Mouse (Mus musculus) CH12.LX (cell line): ENCODE results near the gene Cdk14. TPM values are rescaled to one million over a fixed set of nuclear protein-coding genes. Genes with fewer than 3 reads are reported as not detected.

Source experiments
- DNase-seq: peaks from one replicate; pipeline ENCODE4 v3.0.0-alpha.2; 2013; ENCODE audit errors: extremely low read depth
- H3K27ac ChIP-seq: 2 replicates; pipeline ENCODE4 v1.5.1; 2012; ENCODE audit warnings: low read depth, mild to moderate bottlenecking, control low read depth, moderate library complexity; ENCODE audit not compliant: insufficient read depth
- H3K27me3 ChIP-seq: replicated peaks from 2 replicates; pipeline ENCODE3; 2012; ENCODE audit warnings: inconsistent platforms
- H3K36me3 ChIP-seq, 2 experiments: replicated peaks in 1 of 2; 2 replicates each; pipeline versions ENCODE3 to v1.6.1; 2012; ENCODE audit warnings: inconsistent platforms in 1 of 2, low read length in 1 of 2, mild to moderate bottlenecking in 1 of 2, mixed read lengths in 1 of 2, moderate library complexity in 1 of 2; ENCODE audit not compliant: control insufficient read depth in 1 of 2, insufficient read depth in 1 of 2
- H3K4me1 ChIP-seq, 2 experiments: 2 replicates each; pipeline ENCODE4 v1.6.1; 2012; ENCODE audit warnings: inconsistent platforms in 1 of 2, moderate library complexity in 1 of 2; ENCODE audit not compliant: insufficient read depth in 2 of 2, control insufficient read depth in 1 of 2
- H3K4me2 ChIP-seq: 2 replicates; pipeline ENCODE4 v1.6.1; 2012; ENCODE audit warnings: low read depth, mild to moderate bottlenecking, control low read depth; ENCODE audit not compliant: poor library complexity, insufficient read depth, severe bottlenecking
- H3K4me3 ChIP-seq, 3 experiments: fragments of 150-350 bp in 1 of 3; sonication (generic) in 1 of 3; replicated peaks in 1 of 3; 2 replicates each; pipeline versions ENCODE3 to v1.5.1; 2011 to 2012; ENCODE audit warnings: low read depth in 2 of 3, low read length in 2 of 3, mild to moderate bottlenecking in 2 of 3, moderate library complexity in 2 of 3, control low read depth in 1 of 3, improper control_type of control experiment in 1 of 3, inconsistent platforms in 1 of 3, mixed read lengths in 1 of 3; ENCODE audit not compliant: poor library complexity in 1 of 3
- H3K79me2 ChIP-seq: replicated peaks from 2 replicates; pipeline ENCODE4 v1.6.1; 2012; ENCODE audit warnings: mild to moderate bottlenecking, moderate library complexity; ENCODE audit not compliant: control insufficient read depth, poor library complexity, insufficient read depth, severe bottlenecking; ENCODE audit errors: extremely low read depth
- H3K9ac ChIP-seq: 2 replicates; pipeline ENCODE4 v1.6.1; 2012; ENCODE audit warnings: low read depth, mild to moderate bottlenecking, control low read depth, moderate library complexity; ENCODE audit not compliant: insufficient read depth
- H3K9me3 ChIP-seq: replicated peaks from 2 replicates; pipeline ENCODE3; 2012; ENCODE audit warnings: low read length, inconsistent platforms, mixed read lengths
- BHLHE40 ChIP-seq: IDR thresholded peaks from 2 replicates; pipeline ENCODE4 v1.6.1; 2011; ENCODE audit warnings: mild to moderate bottlenecking, low read depth, low read length, improper control_type of control experiment
- CHD1 ChIP-seq: IDR thresholded peaks from 2 replicates; pipeline ENCODE4 v1.6.1; 2012; ENCODE audit warnings: low read depth, low read length, improper control_type of control experiment, inconsistent platforms
- CHD2 ChIP-seq: IDR thresholded peaks from 2 replicates; pipeline ENCODE4 v1.6.1; 2011; ENCODE audit warnings: low read length, improper control_type of control experiment
- CTCF ChIP-seq, 2 experiments: IDR thresholded peaks in 1 of 2; conservative IDR thresholded peaks in 1 of 2; 2 replicates each; pipeline ENCODE4 v1.5.1; 2011 to 2012; ENCODE audit warnings: low read depth in 2 of 2, low read length in 2 of 2, improper control_type of control experiment in 1 of 2, inconsistent platforms in 1 of 2, mild to moderate bottlenecking in 1 of 2, moderate library complexity in 1 of 2
- E2F4 ChIP-seq: IDR thresholded peaks from 2 replicates; pipeline ENCODE4 v1.6.1; 2011; ENCODE audit warnings: low read depth, low read length, improper control_type of control experiment; ENCODE audit not compliant: insufficient replicate concordance
- ELF1 ChIP-seq: IDR thresholded peaks from 2 replicates; pipeline ENCODE4 v1.6.1; 2014; ENCODE audit warnings: low read depth, mild to moderate bottlenecking, inconsistent platforms, low read length, improper control_type of control experiment
- EP300 ChIP-seq: IDR thresholded peaks from 2 replicates; pipeline ENCODE4 v1.6.1; 2011; ENCODE audit warnings: low read length, improper control_type of control experiment
- GABPA ChIP-seq: IDR thresholded peaks from 2 replicates; pipeline ENCODE4 v1.6.1; 2012; ENCODE audit warnings: low read depth, low read length, improper control_type of control experiment, inconsistent platforms; ENCODE audit not compliant: insufficient replicate concordance
- HCFC1 ChIP-seq: IDR thresholded peaks from 2 replicates; pipeline ENCODE4 v1.6.1; 2012; ENCODE audit warnings: low read depth, mild to moderate bottlenecking, inconsistent platforms, low read length, improper control_type of control experiment
- JUN ChIP-seq: IDR thresholded peaks from 2 replicates; pipeline ENCODE4 v1.6.1; 2011; ENCODE audit warnings: low read depth, mild to moderate bottlenecking, low read length, improper control_type of control experiment, moderate library complexity; ENCODE audit not compliant: insufficient read depth
- JUND ChIP-seq: conservative IDR thresholded peaks from 2 replicates; pipeline ENCODE4 v1.6.1; 2011; ENCODE audit warnings: low read depth, low read length, improper control_type of control experiment
- KAT2A ChIP-seq: IDR thresholded peaks from 2 replicates; pipeline ENCODE4 v1.6.1; 2012; ENCODE audit warnings: low read length, improper control_type of control experiment, inconsistent platforms; ENCODE audit not compliant: insufficient replicate concordance
- MAX ChIP-seq: IDR thresholded peaks from 2 replicates; pipeline ENCODE4 v1.6.1; 2011; ENCODE audit warnings: low read length, improper control_type of control experiment
- MYC ChIP-seq: IDR thresholded peaks from 2 replicates; pipeline ENCODE4 v1.6.1; 2011; ENCODE audit warnings: low read depth, mild to moderate bottlenecking, improper control_type of control experiment, low read length
- POLR2A ChIP-seq: IDR thresholded peaks from 2 replicates; pipeline ENCODE4 v1.6.1; 2011; ENCODE audit warnings: low read depth, mild to moderate bottlenecking, improper control_type of control experiment, low read length
- RAD21 ChIP-seq: IDR thresholded peaks from 2 replicates; pipeline ENCODE4 v1.6.1; 2011; ENCODE audit warnings: low read depth, mild to moderate bottlenecking, low read length, improper control_type of control experiment, moderate library complexity
- RCOR1 ChIP-seq: conservative IDR thresholded peaks from 2 replicates; pipeline ENCODE4 v1.6.1; 2012; ENCODE audit warnings: low read depth, mild to moderate bottlenecking, inconsistent platforms, low read length, improper control_type of control experiment
- SIN3A ChIP-seq: IDR thresholded peaks from 2 replicates; pipeline ENCODE4 v1.6.1; 2012; ENCODE audit warnings: low read length, improper control_type of control experiment, inconsistent platforms
- SMC3 ChIP-seq: IDR thresholded peaks from 2 replicates; pipeline ENCODE4 v1.6.1; 2011; ENCODE audit warnings: low read depth, low read length, improper control_type of control experiment
- TCF12 ChIP-seq: IDR thresholded peaks from 2 replicates; pipeline ENCODE4 v1.6.1; 2014; ENCODE audit warnings: low read depth, mild to moderate bottlenecking, inconsistent platforms, low read length, improper control_type of control experiment
- USF1 ChIP-seq: IDR thresholded peaks from 2 replicates; pipeline ENCODE4 v1.6.1; 2014; ENCODE audit warnings: low read depth, mild to moderate bottlenecking, inconsistent platforms, low read length, improper control_type of control experiment
- USF2 ChIP-seq: conservative IDR thresholded peaks from 2 replicates; pipeline ENCODE4 v1.6.1; 2011; ENCODE audit warnings: low read depth, low read length, improper control_type of control experiment
- ZC3H11A ChIP-seq: IDR thresholded peaks from 2 replicates; pipeline ENCODE4 v1.6.1; 2012; ENCODE audit warnings: low read depth, mild to moderate bottlenecking, inconsistent platforms, low read length, improper control_type of control experiment
- ZKSCAN1 ChIP-seq: IDR thresholded peaks from 2 replicates; pipeline ENCODE4 v1.6.1; 2012; ENCODE audit warnings: low read depth, inconsistent platforms, low read length, improper control_type of control experiment, borderline replicate concordance
- ZMIZ1 ChIP-seq: IDR thresholded peaks from 2 replicates; pipeline ENCODE4 v1.6.1; 2012; ENCODE audit warnings: low read depth, mild to moderate bottlenecking, inconsistent platforms, low read length, improper control_type of control experiment
- ZNF384 ChIP-seq: IDR thresholded peaks from 2 replicates; pipeline ENCODE4 v1.6.1; 2012; ENCODE audit warnings: low read depth, low read length, improper control_type of control experiment, inconsistent platforms
- dilution Hi-C: fragments of 300-500 bp; cut with MboI; formaldehyde crosslinking; loops from 2 replicates; pipeline ENCODE4 v1.14.3; 2020; ENCODE audit warnings: low sequenced_read_pairs; ENCODE audit not compliant: extremely low pct_unique_long_range_greater_than_20kb, extremely low pct_ligation_motif_present
- in situ Hi-C: fragments of 300-500 bp; cut with MboI; formaldehyde crosslinking; loops from 3 replicates; pipeline ENCODE4 v1.14.3; 2019; ENCODE audit warnings: low sequenced_read_pairs, low pct_ligation_motif_present, low pct_unique_long_range_greater_than_20kb, mixed read lengths
- polyA plus RNA-seq: library from polyadenylated mRNA; unstranded; fragments of >175 nt; gene quantifications from 2 replicates; pipeline ENCODE4 v1.2.1, GENCODE M21; 2012; ENCODE audit warnings: low read depth; ENCODE audit not compliant: insufficient read length
- total RNA-seq, 2 experiments: library from RNA; depleted of rRNA; stranded (reverse); fragments of 300-350 nt in 1 of 2; fragments of >200 nt in 1 of 2; gene quantifications; 2 replicates each; pipeline ENCODE4 v1.2.3; 2012 to 2014

The Cdk14 gene
- total and polyA plus RNA-seq, 3 experiments: 3.7 to 12.0 (median 8.9) TPM

DNA sequence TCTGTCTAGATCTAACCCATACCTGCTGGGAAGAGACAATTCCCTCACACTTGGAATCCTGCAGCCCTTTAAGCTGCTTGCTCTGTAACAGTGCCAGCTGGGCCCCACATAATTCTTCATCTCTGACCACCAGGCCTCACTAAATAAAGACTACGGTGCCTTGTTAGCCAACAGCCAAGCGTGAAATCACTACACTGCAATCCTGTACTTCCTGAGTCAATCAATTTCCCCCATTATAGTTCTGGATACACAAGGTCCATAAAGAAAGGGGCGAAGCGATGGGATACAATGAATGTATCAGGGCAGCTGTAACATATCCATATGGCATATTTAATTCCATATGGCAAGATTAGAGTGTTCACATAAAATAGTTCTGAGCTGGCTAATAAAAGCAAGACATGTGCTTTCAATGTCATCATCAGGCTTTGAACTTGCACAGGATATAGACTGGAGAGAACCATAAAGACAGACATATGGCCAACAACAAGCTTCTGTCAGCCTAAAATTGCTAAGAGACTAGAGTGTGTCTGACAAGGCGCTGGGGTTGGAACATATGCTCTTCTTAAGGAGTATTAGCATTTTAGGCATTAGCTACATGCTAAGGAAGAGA, 562.0 kb downstream of the Cdk14 start:
- TF ChIP-seq USF2 (no peak), ZNF384 (no peak), MAX (no peak), JUND (no peak), ZKSCAN1 (no peak), BHLHE40 (no peak), CHD2 (no peak), RCOR1 (no peak), HCFC1 (no peak)
- H3K9ac ChIP-seq: no peak overlapping the region
- no peaks in the 10 kb centered on the region for H3K4me1 ChIP-seq
- no peaks in the 10 kb centered on the region for H3K79me2 ChIP-seq
- H3K27ac ChIP-seq: no peak overlapping the region
- no peak overlapping the region for H3K4me2 ChIP-seq
- no peak overlapping the region for H3K4me3 ChIP-seq
- dilution Hi-C loops (no loop called here), in situ Hi-C loops (no loop called here)
- H3K27me3 ChIP-seq: no peaks in the 10 kb centered on the region
- H3K9me3 ChIP-seq: no peaks in the 10 kb centered on the region
- DNase-seq: no peak
- no peaks in the 10 kb centered on the region for H3K36me3 ChIP-seq

- dilution Hi-C loops (no loop called here), in situ Hi-C loops (no loop called here)
- no peaks in the 10 kb centered on the region for H3K36me3 ChIP-seq
- H3K4me2 ChIP-seq: no peak overlapping the region
- no peak overlapping the region for H3K9ac ChIP-seq
- no peaks in the 10 kb centered on the region for H3K27me3 ChIP-seq
- no peak overlapping the region for H3K4me3 ChIP-seq
- no peaks in the 10 kb centered on the region for H3K9me3 ChIP-seq
- H3K4me1 ChIP-seq: no peaks in the 10 kb centered on the region
- no peak overlapping the region for H3K27ac ChIP-seq
- no peak for DNase-seq
- no peak for TF ChIP-seq USF1
- TF ChIP-seq CHD2: no peak
- TF ChIP-seq RCOR1: no peak
- no peaks in the 10 kb centered on the region for H3K79me2 ChIP-seq
These were observed 566.6 kb downstream of the Cdk14 start for GRCm38 (mm10) chr5:4853503-4853902.

DNA sequence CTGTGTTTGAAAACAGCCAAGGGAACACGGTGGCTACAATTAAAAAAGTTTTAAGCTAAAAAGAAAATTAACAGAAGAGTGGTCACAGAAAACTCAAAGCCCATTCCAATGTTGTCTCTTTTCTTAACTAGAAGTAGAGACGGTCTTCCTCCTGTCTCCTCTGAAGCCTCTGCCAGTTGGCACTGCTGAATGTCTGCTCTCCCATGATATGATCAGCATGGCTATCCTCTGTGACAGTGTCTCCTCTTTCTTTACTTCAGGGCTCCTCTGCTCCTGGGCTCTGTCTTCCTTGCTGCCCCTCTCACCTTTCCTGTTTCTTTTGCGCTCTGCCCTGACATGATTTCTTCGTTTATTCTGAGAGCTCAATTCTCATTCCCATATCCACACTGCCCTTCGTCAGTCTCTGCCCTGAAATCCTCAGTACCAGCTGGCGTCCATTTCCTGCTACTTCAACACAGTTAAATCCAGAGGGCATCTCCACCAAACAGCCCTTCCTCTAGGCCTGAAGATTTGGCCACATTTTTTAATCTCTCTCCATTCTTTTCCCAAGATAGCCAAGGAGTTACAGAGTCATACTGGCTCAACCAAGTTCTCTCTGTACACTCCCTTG, 567.3 kb downstream of the Cdk14 start:
- Histone ChIP-seq H3K9me3 (no peaks in the 10 kb centered on the region), H3K36me3 (no peaks in the 10 kb centered on the region), H3K27me3 (no peaks in the 10 kb centered on the region), H3K27ac (no peak overlapping the region), H3K79me2 (no peaks in the 10 kb centered on the region), H3K9ac (no peak overlapping the region)
- dilution Hi-C loops: no loop called here
- no peak for DNase-seq
- no peak for TF ChIP-seq E2F4
- no peak for TF ChIP-seq KAT2A
- TF ChIP-seq POLR2A: no peak
- TF ChIP-seq SIN3A: no peak
- TF ChIP-seq ELF1: no peak
- TF ChIP-seq CHD1: no peak
- TF ChIP-seq RAD21: no peak
- TF ChIP-seq HCFC1: no peak
- no peak for TF ChIP-seq ZMIZ1
- TF ChIP-seq USF1: no peak
- TF ChIP-seq SMC3: no peak
- no peak for TF ChIP-seq TCF12
- TF ChIP-seq MYC: no peak
- no peak for TF ChIP-seq ZC3H11A
- no peak for TF ChIP-seq RCOR1
- no peak for TF ChIP-seq GABPA
- no peak for TF ChIP-seq JUN
- no peak for TF ChIP-seq CTCF (conservative IDR thresholded peaks at IDR 0.05 in 1 of 2, IDR thresholded peaks at IDR 0.05 in 1 of 2; ENCODE audit: low read depth in 2 of 2, low read length in 2 of 2)
- TF ChIP-seq EP300: no peak
- TF ChIP-seq, all 38 proteins: peak for 0
- in situ Hi-C loops: no loop called here
- no peak overlapping the region for H3K4me2 ChIP-seq
- no peaks in the 10 kb centered on the region for H3K4me1 ChIP-seq
- no peak overlapping the region for H3K4me3 ChIP-seq
